Mouse (Mus musculus): ENCODE data around the gene Slc6a16. TPM values are rescaled to one million over a fixed set of nuclear protein-coding genes. Genes with fewer than 3 reads are reported as not detected.
A peak's percentile ranks its signal among the peaks of the same experiment; 100 is the strongest.

Slc6a16 gene
- polyA plus RNA-seq, 1 experiment from 2014 or later = not detected

DNA sequence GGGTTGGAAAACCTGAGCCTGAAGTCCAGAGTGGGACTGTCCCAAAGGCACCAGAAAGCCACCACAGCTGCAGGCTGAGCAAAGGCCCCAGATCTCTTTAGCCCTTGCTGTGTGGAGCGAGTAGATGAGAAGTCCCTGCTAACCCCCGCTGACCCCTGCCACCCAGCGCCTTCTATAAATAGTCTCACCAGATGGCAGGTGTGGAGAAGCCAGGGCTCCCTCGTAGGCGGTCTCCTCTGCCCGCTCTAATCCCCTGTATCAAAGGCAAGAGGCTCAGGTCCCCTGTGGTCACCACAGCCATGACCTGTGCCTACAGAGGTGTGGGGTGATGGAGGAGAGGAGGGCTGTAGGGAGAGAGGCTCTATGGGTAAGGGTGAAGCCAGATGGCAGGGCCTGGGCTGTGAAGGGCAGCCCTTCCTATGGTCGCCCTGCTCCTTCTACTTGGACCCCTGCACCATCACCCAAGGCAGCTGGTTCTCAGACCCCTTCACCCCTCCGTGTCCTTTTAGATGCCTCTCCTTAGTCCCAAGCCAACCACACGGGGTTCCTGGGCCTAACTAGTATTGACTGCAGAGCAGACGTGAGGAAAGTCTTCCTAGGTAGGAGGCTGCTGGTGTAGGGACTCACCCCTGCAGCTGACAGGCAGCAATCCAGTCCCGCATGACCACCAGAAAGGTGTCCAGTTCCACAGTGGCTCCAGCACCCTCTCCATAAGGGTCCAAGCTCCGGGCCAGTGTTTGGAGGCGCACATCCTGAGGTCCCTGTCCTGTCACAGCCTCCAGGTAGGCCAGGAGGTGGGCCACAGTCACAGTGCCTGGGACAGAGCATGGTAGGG is 45.3 kb upstream of the Slc6a16 start:
- H3K4me2 ChIP-seq = no peak overlapping the region
- H3K4me1 ChIP-seq (ENCODE audit: insufficient read depth) = no peaks in the 10 kb centered on the region
- no peaks in the 10 kb centered on the region for H3K27me3 ChIP-seq (ENCODE audit: insufficient read depth, low read length)
- H3K9me3 ChIP-seq (ENCODE audit: low read depth, low read length) = no peaks in the 10 kb centered on the region
- H3K36me3 ChIP-seq (ENCODE audit: insufficient read depth) = no peaks in the 10 kb centered on the region
- H3K27ac ChIP-seq (ENCODE audit: low read depth) = no peak overlapping the region
- no peak for DNase-seq
- TF ChIP-seq CTCF (IDR thresholded peaks at IDR 0.05; ENCODE audit: low read depth) = no peak
- no peak for ATAC-seq (ENCODE audit: insufficient read depth)
- H3K4me3 ChIP-seq (ENCODE audit: low read depth, low read length) = no peak overlapping the region
- 47% methylated on average over 13 of the region's 13 CpGs for WGBS
- H3K9ac ChIP-seq = no peak overlapping the region

DNA sequence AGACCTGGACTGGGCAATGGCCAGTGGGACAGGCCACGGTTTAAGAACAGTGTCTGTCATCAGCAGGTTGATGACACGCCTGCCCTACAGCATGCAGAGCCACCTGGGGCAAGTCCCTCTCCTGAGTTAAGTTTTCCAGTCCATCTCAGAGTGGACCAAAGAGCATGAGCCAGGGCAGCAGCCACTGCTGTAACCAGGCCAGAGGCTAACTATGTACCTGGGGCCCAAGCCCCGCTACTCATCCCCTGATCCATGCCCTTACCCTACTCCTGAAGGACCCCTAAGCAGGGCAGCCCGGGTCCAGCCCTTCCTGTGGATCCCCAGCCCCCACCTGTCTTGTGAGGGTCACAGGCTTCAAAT is 44.7 kb upstream of the Slc6a16 start:
- DNase-seq = no peak
- no peak overlapping the region for H3K9ac ChIP-seq
- H3K27ac ChIP-seq (ENCODE audit: low read depth) = no peak overlapping the region
- no peak overlapping the region for H3K4me2 ChIP-seq
- H3K4me1 ChIP-seq (ENCODE audit: insufficient read depth) = no peaks in the 10 kb centered on the region
- 76% methylated on average over 4 of the region's 4 CpGs for WGBS
- H3K27me3 ChIP-seq (ENCODE audit: insufficient read depth, low read length) = no peaks in the 10 kb centered on the region
- H3K4me3 ChIP-seq (ENCODE audit: low read depth, low read length) = no peak overlapping the region
- H3K9me3 ChIP-seq (ENCODE audit: low read depth, low read length) = no peaks in the 10 kb centered on the region
- no peak for TF ChIP-seq CTCF (IDR thresholded peaks at IDR 0.05; ENCODE audit: low read depth)
- H3K36me3 ChIP-seq (ENCODE audit: insufficient read depth) = no peaks in the 10 kb centered on the region
- no peak for ATAC-seq (ENCODE audit: insufficient read depth)

DNA sequence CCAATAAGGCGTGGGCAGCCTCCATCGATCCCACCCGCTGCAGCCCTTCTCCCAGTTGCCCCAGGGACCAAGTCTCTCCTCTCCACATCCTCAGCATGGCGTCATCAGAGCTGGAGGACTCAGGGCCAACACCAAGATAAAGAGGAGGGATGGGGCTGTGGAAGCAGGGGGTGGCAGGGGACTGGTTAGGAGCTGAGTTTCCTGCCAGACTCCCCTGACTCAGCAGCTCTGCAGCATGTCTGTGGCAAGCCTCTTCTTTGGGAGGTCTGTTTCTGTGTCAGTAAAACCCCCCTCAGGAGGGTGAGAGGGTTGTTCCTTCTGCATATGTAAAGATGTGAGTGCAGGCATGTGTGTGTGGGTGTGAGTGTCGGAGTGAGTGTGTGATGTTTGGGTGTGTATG is 43.9 kb upstream of the Slc6a16 start:
- H3K9ac ChIP-seq = no peak overlapping the region
- no peaks in the 10 kb centered on the region for H3K27me3 ChIP-seq (ENCODE audit: insufficient read depth, low read length)
- H3K27ac ChIP-seq (ENCODE audit: low read depth) = no peak overlapping the region
- no peak overlapping the region for H3K4me2 ChIP-seq
- no peak for DNase-seq
- 61% methylated on average over 5 of the region's 5 CpGs for WGBS
- no peaks in the 10 kb centered on the region for H3K9me3 ChIP-seq (ENCODE audit: low read depth, low read length)
- no peak for TF ChIP-seq CTCF (IDR thresholded peaks at IDR 0.05; ENCODE audit: low read depth)
- no peaks in the 10 kb centered on the region for H3K36me3 ChIP-seq (ENCODE audit: insufficient read depth)
- no peaks in the 10 kb centered on the region for H3K4me1 ChIP-seq (ENCODE audit: insufficient read depth)
- no peak overlapping the region for H3K4me3 ChIP-seq (ENCODE audit: low read depth, low read length)
- no peak for ATAC-seq (ENCODE audit: insufficient read depth)

DNA sequence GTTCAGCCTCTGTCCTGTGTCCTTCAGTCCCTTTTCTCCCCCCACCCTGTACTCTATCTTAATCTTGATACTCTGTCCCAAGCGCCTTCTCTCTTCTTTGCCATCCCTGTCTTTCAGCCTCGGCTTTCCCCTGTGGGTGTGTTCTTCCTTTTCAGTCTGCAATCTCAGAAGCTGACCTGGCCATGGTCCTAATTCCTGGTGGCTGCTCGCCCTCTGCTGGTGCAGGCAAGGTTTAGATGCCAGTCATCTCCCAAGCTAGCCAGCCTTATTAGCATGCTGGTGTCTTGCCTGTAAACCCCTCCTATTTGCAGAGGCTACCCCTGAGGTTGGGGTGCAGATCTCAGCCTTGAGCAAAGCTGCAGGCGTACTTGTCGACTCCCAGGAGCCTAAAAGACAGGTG is 42.5 kb upstream of the Slc6a16 start:
- Histone ChIP-seq H3K27ac (ENCODE audit: low read depth) (no peak overlapping the region), H3K27me3 (ENCODE audit: insufficient read depth, low read length) (no peaks in the 10 kb centered on the region), H3K9me3 (ENCODE audit: low read depth, low read length) (no peaks in the 10 kb centered on the region), H3K36me3 (ENCODE audit: insufficient read depth) (no peaks in the 10 kb centered on the region), H3K4me2 (no peak overlapping the region), H3K9ac (no peak overlapping the region), H3K4me3 (ENCODE audit: low read depth, low read length) (no peak overlapping the region), H3K4me1 (ENCODE audit: insufficient read depth) (no peaks in the 10 kb centered on the region)
- ATAC-seq (ENCODE audit: insufficient read depth) (peak; percentile 32; the same call in 1 of the 2 replicates), DNase-seq (peak; percentile 87)
- 10% methylated on average over 5 of the region's 5 CpGs for WGBS
- TF ChIP-seq CTCF (IDR thresholded peaks at IDR 0.05; ENCODE audit: low read depth) = peak; percentile 89

DNA sequence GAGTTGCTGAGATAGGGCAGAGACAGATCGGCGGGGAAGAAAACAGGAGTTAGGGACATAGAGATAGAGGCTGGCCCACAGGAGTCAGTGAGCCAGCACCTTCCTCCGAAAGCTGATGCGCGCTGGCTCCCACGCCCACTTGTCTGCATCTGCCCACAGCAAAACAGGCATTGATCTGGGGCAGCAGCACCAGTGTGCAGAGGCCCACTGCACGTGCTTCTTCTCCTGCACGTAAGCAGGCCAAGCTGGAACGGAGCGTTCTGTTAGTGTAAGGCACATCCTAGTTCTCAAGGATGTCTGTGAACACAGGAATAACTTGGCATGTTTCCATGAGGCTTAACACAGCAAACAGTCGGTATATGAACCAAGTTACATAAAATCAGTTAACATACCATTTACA is 41.9 kb upstream of the Slc6a16 start:
- H3K4me3 ChIP-seq (ENCODE audit: low read depth, low read length) = no peak overlapping the region
- no peak overlapping the region for H3K4me2 ChIP-seq
- H3K9ac ChIP-seq = no peak overlapping the region
- H3K27ac ChIP-seq (ENCODE audit: low read depth) = no peak overlapping the region
- H3K36me3 ChIP-seq (ENCODE audit: insufficient read depth) = no peaks in the 10 kb centered on the region
- WGBS = 72% methylated on average over 11 of the region's 11 CpGs
- no peak for TF ChIP-seq CTCF (IDR thresholded peaks at IDR 0.05; ENCODE audit: low read depth)
- H3K27me3 ChIP-seq (ENCODE audit: insufficient read depth, low read length) = no peaks in the 10 kb centered on the region
- no peak for ATAC-seq (ENCODE audit: insufficient read depth)
- H3K9me3 ChIP-seq (ENCODE audit: low read depth, low read length) = no peaks in the 10 kb centered on the region
- H3K4me1 ChIP-seq (ENCODE audit: insufficient read depth) = no peaks in the 10 kb centered on the region
- DNase-seq = no peak

DNA sequence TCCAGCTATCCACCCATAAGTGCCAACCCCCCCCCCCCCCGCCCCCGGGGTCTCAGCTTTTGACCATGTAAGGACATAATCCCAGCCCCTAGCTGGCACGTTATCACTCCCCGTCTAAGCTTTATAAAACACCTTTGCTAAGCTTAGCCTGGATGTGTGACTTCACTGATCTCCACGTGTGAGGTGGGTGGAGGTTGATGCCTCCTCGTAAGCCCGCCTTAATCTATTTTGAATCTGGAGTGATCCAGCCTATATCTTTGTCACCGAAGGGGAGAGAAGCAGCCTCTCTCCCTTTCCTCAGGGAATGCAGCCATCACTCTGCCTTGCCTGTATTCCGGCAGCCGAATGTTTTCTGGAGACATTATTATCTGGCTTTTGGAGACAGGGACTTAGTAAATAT is 38.2 kb upstream of the Slc6a16 start:
- no peaks in the 10 kb centered on the region for H3K36me3 ChIP-seq (ENCODE audit: insufficient read depth)
- no peak overlapping the region for H3K9ac ChIP-seq
- no peaks in the 10 kb centered on the region for H3K27me3 ChIP-seq (ENCODE audit: insufficient read depth, low read length)
- TF ChIP-seq CTCF (IDR thresholded peaks at IDR 0.05; ENCODE audit: low read depth) = no peak
- no peak for DNase-seq
- H3K4me3 ChIP-seq (ENCODE audit: low read depth, low read length) = no peak overlapping the region
- no peaks in the 10 kb centered on the region for H3K4me1 ChIP-seq (ENCODE audit: insufficient read depth)
- H3K4me2 ChIP-seq = no peak overlapping the region
- WGBS = 23% methylated on average over 10 of the region's 10 CpGs
- no peaks in the 10 kb centered on the region for H3K9me3 ChIP-seq (ENCODE audit: low read depth, low read length)
- ATAC-seq (ENCODE audit: insufficient read depth) = no peak
- peak overlapping the region; percentile 9; the same call in 1 of the 2 replicates for H3K27ac ChIP-seq (ENCODE audit: low read depth)

DNA sequence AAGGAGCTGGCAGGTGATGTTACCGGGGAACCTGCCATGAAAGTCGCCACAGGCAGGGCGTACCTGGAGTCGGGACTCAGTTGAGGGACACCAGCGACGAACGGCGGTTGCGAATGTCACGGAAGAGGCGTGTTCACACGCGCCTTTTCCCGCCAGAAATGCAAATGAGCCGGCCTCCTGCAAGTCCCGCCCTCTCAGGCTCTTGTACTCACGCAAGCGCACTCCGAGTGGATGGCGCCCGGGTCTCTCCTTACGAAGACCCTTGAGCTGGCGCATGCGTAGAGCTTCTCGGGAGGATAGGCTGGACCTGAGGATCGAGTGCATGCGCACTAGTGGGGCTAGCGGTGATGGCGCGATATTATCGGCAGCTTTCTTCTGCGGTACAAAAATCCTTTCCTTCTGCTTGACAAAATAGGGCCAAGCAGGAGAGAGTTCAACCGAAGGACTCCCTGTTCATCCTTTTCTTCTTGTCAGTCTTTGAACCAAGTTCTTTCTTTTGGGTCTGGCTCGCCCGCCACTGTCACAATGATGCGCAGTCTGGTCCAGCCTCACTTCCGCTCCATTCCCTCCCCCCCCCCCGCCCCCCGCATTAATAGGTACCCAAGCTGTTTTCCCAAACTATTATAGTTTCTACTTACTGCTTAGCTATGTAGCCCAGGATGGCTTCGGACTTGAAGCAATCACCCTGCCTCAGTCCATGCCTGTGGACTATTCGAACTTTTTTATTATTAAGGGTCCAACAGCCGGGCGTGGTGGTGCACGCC is 36.3 kb upstream of the Slc6a16 start, which contains the start of gene Ccdc155:
Ccdc155 (minus strand) TSS at position 513 of the 764 bp plus-strand sequence.
- WGBS = 7% methylated on average over 44 of the region's 44 CpGs
- peak within 1 kb of the TSS; percentile 38 for H3K9ac ChIP-seq
- peak; percentile 100 for DNase-seq

More for the DNA sequence above, 36.3 kb upstream of the Slc6a16 start, which contains the start of gene Ccdc155:
- no peak for TF ChIP-seq CTCF (IDR thresholded peaks at IDR 0.05; ENCODE audit: low read depth)
- H3K27me3 ChIP-seq (ENCODE audit: insufficient read depth, low read length) = no peaks in the 10 kb centered on the region
- H3K36me3 ChIP-seq (ENCODE audit: insufficient read depth) = no peaks in the 10 kb centered on the region
- H3K4me2 ChIP-seq = peak within 1 kb of the TSS; percentile 59
- no peak within 1 kb of the TSS for H3K27ac ChIP-seq (ENCODE audit: low read depth)
- H3K4me1 ChIP-seq (ENCODE audit: insufficient read depth) = no peaks in the 10 kb centered on the region
- no peaks in the 10 kb centered on the region for H3K9me3 ChIP-seq (ENCODE audit: low read depth, low read length)
- ATAC-seq (ENCODE audit: insufficient read depth) = peak; percentile 97
- peak within 1 kb of the TSS; percentile 39 for H3K4me3 ChIP-seq (ENCODE audit: low read depth, low read length)
